Mouse (Mus musculus) cerebellum, postnatal 4 days (tissue): ENCODE results near the gene F2rl2.
A peak's percentile ranks its signal among the peaks of the same experiment; 100 is the strongest.

Experiments
- DNase-seq, 2 experiments: peaks; one replicate each; pipeline ENCODE4 v3.0.0; 2022; ENCODE audit warnings: low spot score in 2 of 2, mixed read lengths in 1 of 2

Gene F2rl2

GRCm38 (mm10) chr13:95696654-95697163, at the start of gene F2rl2:
TSS of gene F2rl2 (plus strand) at chr13:95696853.
- no peak for DNase-seq

- DNase-seq = no peak
These were observed 49.4 kb upstream of the F2rl2 start for GRCm38 (mm10) chr13:95647248-95647647.

GRCm38 (mm10) chr13:95649941-95650340, 46.7 kb upstream of the F2rl2 start:
- peak in 1 of 2 experiments; percentile 12 for DNase-seq

- DNase-seq = no peak
These were observed 44.6 kb upstream of the F2rl2 start for GRCm38 (mm10) chr13:95651870-95652668.

GRCm38 (mm10) chr13:95653696-95654095, 43.0 kb upstream of the F2rl2 start:
- DNase-seq = no peak

DNA sequence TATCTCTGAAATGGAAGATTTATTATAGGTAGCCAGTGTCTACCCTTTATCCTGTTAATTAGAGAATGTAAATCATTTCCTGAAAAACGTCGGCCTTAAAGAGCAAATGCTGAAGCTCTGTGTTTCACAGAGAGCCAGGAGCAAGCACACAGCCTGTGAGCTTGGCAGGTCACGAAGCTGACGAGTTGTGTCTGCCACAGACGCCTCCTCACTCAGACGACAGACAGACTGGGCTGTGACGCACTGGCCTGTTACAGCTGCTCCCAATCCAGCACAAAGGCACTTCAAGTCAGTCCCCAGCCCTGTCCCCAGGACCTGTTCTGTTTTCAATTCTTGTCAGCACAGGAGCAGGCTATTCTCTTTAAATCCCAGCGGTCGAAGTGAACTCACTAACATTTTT, 41.4 kb upstream of the F2rl2 start:
- DNase-seq = no peak

- no peak for DNase-seq
These were observed 39.5 kb upstream of the F2rl2 start for GRCm38 (mm10) chr13:95657171-95657570.

DNA sequence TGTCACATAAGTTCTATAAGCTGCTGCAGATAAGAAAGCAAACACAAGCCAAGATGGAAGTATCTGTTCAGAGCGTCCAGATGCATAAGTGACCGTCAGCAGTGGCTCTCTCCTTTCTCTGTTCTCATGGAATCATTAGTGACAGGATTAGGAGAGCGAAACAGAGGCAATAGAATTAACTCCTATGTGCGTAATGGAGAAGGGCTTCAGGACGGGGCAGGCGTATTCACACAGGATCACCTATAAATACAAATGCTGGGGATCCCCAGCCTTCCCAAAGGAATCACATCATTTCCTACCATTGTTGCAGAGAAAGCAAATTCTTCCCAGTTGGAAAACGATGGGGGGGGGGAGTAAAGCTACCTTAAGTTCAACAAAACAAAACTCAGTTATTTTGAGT, 37.2 kb upstream of the F2rl2 start:
- no peak for DNase-seq

GRCm38 (mm10) chr13:95663834-95664233, 32.8 kb upstream of the F2rl2 start:
- no peak for DNase-seq

- DNase-seq = no peak
These were observed 30.9 kb upstream of the F2rl2 start for GRCm38 (mm10) chr13:95665644-95666356.

- DNase-seq = no peak
These were observed 29.4 kb upstream of the F2rl2 start for GRCm38 (mm10) chr13:95667260-95667659.

DNA sequence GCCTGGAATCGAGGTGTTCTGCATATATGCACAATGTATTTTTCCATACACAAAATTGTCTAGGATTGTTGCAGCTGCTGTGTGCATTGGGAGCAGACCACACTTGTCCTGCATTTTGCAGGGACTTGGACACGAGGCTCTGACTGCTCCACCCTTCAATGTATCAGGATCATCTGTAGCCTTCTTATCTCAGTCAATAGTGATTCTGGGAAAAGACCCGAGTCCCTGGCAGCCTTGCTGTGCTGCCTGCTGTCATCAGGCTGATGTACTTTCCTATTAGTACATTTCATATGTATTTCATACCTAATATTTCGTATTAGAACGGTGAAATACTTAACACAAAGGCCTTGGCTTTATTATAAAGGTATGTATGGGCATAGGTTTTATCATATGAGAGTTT, 26.1 kb upstream of the F2rl2 start:
- no peak for DNase-seq

GRCm38 (mm10) chr13:95671108-95671897, 25.4 kb upstream of the F2rl2 start:
- DNase-seq = no peak

- DNase-seq = no peak
These were observed 24.3 kb upstream of the F2rl2 start for GRCm38 (mm10) chr13:95672372-95672771.

DNA sequence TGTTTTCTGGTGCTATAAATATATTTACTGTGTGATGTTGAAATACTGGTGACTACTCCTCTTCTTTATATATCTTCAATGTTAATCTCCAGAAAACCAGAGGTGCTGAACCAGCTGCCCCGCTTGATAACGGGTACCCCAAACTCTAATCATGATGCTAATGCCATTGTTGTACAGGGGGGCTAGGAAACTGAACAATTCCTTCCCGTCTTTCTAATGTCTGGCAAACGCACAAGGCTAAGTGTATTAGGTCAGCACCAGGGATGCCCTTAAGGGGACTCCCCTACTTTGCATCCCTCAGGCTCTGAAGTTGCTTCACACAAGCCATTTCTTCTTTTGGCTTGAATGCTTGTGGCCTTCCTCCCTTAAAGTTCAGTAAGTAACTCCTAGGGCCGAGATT, 17.6 kb upstream of the F2rl2 start:
- no peak for DNase-seq

DNA sequence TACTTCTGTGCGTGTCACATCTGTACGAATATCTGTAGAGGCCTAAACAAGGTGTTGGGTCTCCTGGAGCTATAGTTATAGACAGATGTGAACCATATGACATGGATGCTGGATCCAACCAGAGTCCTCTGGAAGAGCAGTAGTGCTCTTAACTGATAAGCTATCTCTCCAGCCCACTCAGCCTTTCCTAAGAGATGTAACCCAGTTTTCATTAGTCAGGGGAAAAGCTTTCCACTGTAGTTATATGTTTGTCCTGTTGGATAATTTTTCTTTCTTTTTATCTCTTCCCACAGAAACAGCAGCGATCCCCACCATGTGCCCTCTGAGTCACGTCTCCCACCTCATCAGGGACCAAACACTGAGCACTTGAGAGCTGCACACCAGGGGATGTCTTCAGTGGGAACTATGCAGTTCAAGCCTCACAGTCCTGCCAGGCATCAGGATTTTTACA, 17.1 kb upstream of the F2rl2 start:
- no peak for DNase-seq

DNA sequence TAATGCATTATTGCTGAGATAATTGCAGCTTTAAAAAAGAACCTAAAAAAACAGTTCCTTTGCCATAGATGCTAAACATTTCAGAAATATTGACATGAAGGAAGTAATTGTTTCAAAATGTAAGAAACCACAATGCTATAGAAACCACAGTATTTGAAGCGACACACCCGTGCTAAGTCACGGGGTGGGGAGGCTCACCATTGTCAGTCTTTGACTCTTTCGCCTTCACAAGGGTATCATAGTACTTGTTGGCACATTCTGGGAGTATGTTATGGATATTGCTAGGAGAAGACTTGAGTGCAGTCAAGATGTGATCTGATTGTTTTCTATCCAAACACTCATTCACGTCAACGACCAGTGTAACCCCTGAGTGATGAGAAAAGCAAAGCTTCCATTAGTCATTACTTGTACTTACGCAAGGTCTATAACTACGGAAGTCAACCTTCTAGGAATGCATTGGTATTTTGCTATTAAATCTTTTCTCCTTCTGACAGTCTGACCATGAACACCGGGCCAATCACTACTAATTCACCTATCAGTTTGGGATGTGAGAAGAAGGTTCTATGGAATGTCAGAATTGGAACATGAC, 11.9 kb upstream of the F2rl2 start:
- DNase-seq = no peak

DNA sequence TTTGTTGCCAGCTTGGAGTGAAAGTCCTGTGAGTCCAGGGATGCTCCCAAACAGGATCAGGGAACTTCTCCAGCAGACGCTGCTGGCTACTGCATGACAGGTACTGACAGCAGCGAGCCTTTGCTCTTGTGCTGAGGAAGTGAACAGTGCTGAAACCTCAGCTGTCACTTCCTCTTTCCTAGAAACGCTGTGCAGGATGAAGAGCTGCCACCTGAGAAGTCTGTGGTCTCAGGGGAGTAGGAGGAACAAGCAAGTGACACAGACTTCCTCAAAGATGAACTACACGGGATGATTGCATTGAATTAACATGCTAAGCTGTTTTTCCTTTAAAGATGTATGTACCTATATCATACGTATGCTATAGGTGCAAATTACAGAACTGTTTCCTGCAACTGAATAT, 10.9 kb upstream of the F2rl2 start:
- DNase-seq = no peak

GRCm38 (mm10) chr13:95688576-95688975, 8.1 kb upstream of the F2rl2 start:
- no peak for DNase-seq

DNA sequence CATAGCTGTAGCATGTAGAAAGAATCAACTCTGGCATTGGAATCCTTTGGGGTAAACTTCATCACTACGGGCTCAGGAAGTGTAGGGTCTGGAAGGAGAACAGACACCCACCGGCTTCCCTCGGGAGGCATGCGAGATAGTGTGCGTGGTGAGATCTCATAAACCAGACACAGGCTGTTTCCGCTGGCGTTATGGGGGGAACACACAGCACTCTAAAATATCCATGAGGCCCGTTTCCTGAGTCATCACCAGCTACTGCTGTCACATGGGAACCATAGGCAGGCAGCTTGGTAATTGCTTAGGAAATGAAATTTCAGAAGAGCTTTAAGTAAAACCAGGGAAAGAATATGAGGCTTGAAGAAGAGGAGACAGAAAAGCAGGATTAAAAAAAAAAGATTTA, 4.5 kb upstream of the F2rl2 start:
- DNase-seq = no peak

- DNase-seq = no peak
These were observed 466 bp upstream of the F2rl2 start for GRCm38 (mm10) chr13:95696120-95696653.
